Mouse (Mus musculus) forebrain, embryonic 11.5 days (tissue): ENCODE data around the gene Olfr808. TPM values are rescaled to one million over a fixed set of nuclear protein-coding genes. Genes with fewer than 3 reads are reported as not detected.

Experiments used
- microRNA-seq: library from miRNA; unstranded; fragments of <30 nt; microRNA quantifications from one replicate; pipeline ENCODE4, GENCODE M21; 2016; ENCODE audit not compliant: insufficient number of aligned reads
- polyA plus RNA-seq: library from polyadenylated mRNA; unstranded; fragments of >200 nt; fragmentation: Nextera tagmentation; extraction: Ambion mirVana; gene quantifications from 2 replicates; pipeline ENCODE4 v1.2.1, GENCODE M21; 2014

The Olfr808 gene
- polyA plus RNA-seq, 1 experiment from 2014 or later = not detected

Small RNAs within 50 kb of the gene (microRNA-seq; reads per million reads assigned to microRNA genes)
- gene Gm24485 = not detected

Other genes with a start within 250 kb of the Olfr808 start
- not detected in 2 replicates for gene Olfr791, start 243.7 kb upstream of the Olfr808 start, polyA plus RNA-seq
- gene Olfr792, start 226.3 kb upstream of the Olfr808 start, polyA plus RNA-seq = not detected in 2 replicates
- not detected in 2 replicates for gene Olfr794, start 197.8 kb upstream of the Olfr808 start, polyA plus RNA-seq
- gene Olfr796, start 152.9 kb upstream of the Olfr808 start, polyA plus RNA-seq = not detected in 2 replicates
- not detected in 2 replicates for gene Olfr798, start 137.5 kb upstream of the Olfr808 start, polyA plus RNA-seq
- not detected in 2 replicates for gene Olfr799, start 128.0 kb upstream of the Olfr808 start, polyA plus RNA-seq
- gene Olfr800, start 107.8 kb upstream of the Olfr808 start, polyA plus RNA-seq = not detected in 2 replicates
- not detected in 2 replicates for gene Olfr801, start 91.6 kb upstream of the Olfr808 start, polyA plus RNA-seq
- not detected in 2 replicates for gene Olfr802, start 77.3 kb upstream of the Olfr808 start, polyA plus RNA-seq
- gene Olfr803, start 71.2 kb upstream of the Olfr808 start, polyA plus RNA-seq = not detected in 2 replicates
- gene Olfr804, start 62.3 kb upstream of the Olfr808 start, polyA plus RNA-seq = not detected in 2 replicates
- gene Olfr805, start 36.1 kb upstream of the Olfr808 start, polyA plus RNA-seq = not detected in 2 replicates
- gene Olfr806, start 23.6 kb upstream of the Olfr808 start, polyA plus RNA-seq = not detected in 2 replicates
- gene Olfr807, start 7.7 kb upstream of the Olfr808 start, polyA plus RNA-seq = not detected in 2 replicates
- gene Olfr809, start 9.2 kb downstream of the Olfr808 start, polyA plus RNA-seq = not detected in 2 replicates
- not detected in 2 replicates for gene Olfr810, start 29.4 kb downstream of the Olfr808 start, polyA plus RNA-seq
- not detected in 2 replicates for gene Olfr811, start 38.9 kb downstream of the Olfr808 start, polyA plus RNA-seq
- gene Olfr812, start 80.6 kb downstream of the Olfr808 start, polyA plus RNA-seq = not detected in 2 replicates
- gene Olfr813, start 89.9 kb downstream of the Olfr808 start, polyA plus RNA-seq = not detected in 2 replicates
- not detected in 2 replicates for gene Olfr814, start 114.4 kb downstream of the Olfr808 start, polyA plus RNA-seq
- gene Olfr815, start 140.4 kb downstream of the Olfr808 start, polyA plus RNA-seq = not detected in 2 replicates
- not detected in 2 replicates for gene Olfr816, start 150.1 kb downstream of the Olfr808 start, polyA plus RNA-seq
- gene Olfr818, start 183.6 kb downstream of the Olfr808 start, polyA plus RNA-seq = not detected in 2 replicates
- not detected in 2 replicates for gene Olfr819, start 201.8 kb downstream of the Olfr808 start, polyA plus RNA-seq
- not detected in 2 replicates for gene Olfr247, start 210.7 kb downstream of the Olfr808 start, polyA plus RNA-seq
- gene Gm10310, start 219.6 kb downstream of the Olfr808 start, polyA plus RNA-seq = not detected in 2 replicates
- not detected in 2 replicates for gene Olfr820, start 247.1 kb downstream of the Olfr808 start, polyA plus RNA-seq